Mouse (Mus musculus): ENCODE measurements at regions not wholly inside any gene's neighbourhood (a gene's known extent, or its start where the extent isn't known, plus 50 kb on each side); places are given as distances from the start of the nearest gene placed in this dataset.

DNA sequence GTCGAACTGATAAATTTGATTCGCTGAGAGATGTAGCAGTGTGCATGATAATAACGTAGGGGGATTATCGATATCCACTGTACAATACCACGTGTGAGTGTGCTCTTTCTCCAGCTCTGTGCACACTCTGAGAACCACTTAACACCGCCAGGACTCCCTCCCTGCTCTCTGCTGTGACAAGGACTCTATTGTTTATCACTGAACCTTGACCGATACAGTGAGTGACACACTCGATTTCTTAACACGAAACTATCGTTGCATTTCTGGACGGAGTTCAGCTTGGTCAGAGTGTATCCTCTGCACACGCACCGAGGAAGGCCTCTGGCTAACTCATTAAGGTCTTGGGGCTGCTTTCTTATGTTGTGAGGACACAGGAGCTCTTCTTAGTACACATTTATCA, 190.7 kb downstream of the Gadd45g start:
- TF ChIP-seq CTCF (conservative IDR thresholded peaks at IDR 0.05; ENCODE audit: insufficient read depth, insufficient read length, low read depth, low read length) (no peak), POLR2A (IDR thresholded peaks at IDR 0.05; ENCODE audit: low read depth, low read length) (no peak)
